Mouse (Mus musculus) embryonic facial prominence, embryonic 15.5 days (tissue): ENCODE measurements around the gene Myo5a. TPM values are rescaled to one million over a fixed set of nuclear protein-coding genes. Genes with fewer than 3 reads are reported as not detected.

Source experiments
- polyA plus RNA-seq: library from polyadenylated mRNA; unstranded; fragments of >200 nt; fragmentation: Nextera tagmentation; extraction: Ambion mirVana; gene quantifications from 2 replicates; pipeline ENCODE4 v1.2.1, GENCODE M21; 2015

Myo5a gene
- polyA plus RNA-seq, 1 experiment from 2014 or later = 19.6 TPM

Other genes starting within 250 kb of the Myo5a start
- 0.11 TPM in 1 of 2 replicates, not detected in the other for gene Onecut1, start 209.1 kb upstream of the Myo5a start, polyA plus RNA-seq
- gene Fam214a, start 118.1 kb upstream of the Myo5a start, polyA plus RNA-seq = 16.1 and 16.5 TPM in 2 replicates
- 262 and 266 TPM in 2 replicates for gene Arpp19, start 33.4 kb upstream of the Myo5a start, polyA plus RNA-seq
- gene Myo5c, start 161.0 kb downstream of the Myo5a start, polyA plus RNA-seq = 1.9 and 2.7 TPM in 2 replicates
- 28.0 and 28.6 TPM in 2 replicates for gene Gnb5, start 235.3 kb downstream of the Myo5a start, polyA plus RNA-seq